Mouse (Mus musculus) G1E (cell line): Measurements from ENCODE around the gene Zfp324. TPM values are rescaled to one million over a fixed set of nuclear protein-coding genes. Genes with fewer than 3 reads are reported as not detected.

Source experiments
- ATAC-seq: 2 replicates; pipeline ENCODE4 v1.8.0; 2016; ENCODE audit warnings: mild to moderate bottlenecking; ENCODE audit not compliant: insufficient number of reproducible peaks, poor library complexity, low FRiP score, severe bottlenecking; ENCODE audit errors: extremely low read depth
- DNase-seq: peaks from one replicate; pipeline ENCODE4 v3.0.0; 2012; ENCODE audit warnings: low spot score
- H3K27me3 ChIP-seq: 2 replicates; pipeline ENCODE4 v1.6.1; 2012; ENCODE audit warnings: mild to moderate bottlenecking, low read length, inconsistent platforms; ENCODE audit not compliant: insufficient read depth
- H3K36me3 ChIP-seq: replicated peaks from 2 replicates; pipeline ENCODE3; 2012; ENCODE audit warnings: mild to moderate bottlenecking, inconsistent platforms
- H3K4me1 ChIP-seq: 2 replicates; pipeline ENCODE4 v1.6.1; 2012; ENCODE audit warnings: low read depth, low read length, inconsistent platforms, mixed read lengths; ENCODE audit not compliant: insufficient read depth
- H3K4me3 ChIP-seq: 2 replicates; pipeline ENCODE4 v1.5.1; 2012; ENCODE audit warnings: low read depth, mild to moderate bottlenecking, inconsistent platforms, low read length, moderate library complexity, mixed read lengths
- H3K9me3 ChIP-seq: replicated peaks from 2 replicates; pipeline ENCODE4 v1.6.1; 2012; ENCODE audit warnings: inconsistent platforms
- CTCF ChIP-seq: IDR thresholded peaks from 2 replicates; pipeline ENCODE4 v1.5.1; 2012; ENCODE audit warnings: low read depth, low read length, inconsistent platforms, mixed read lengths
- GATA1 ChIP-seq: IDR thresholded peaks from 2 replicates; pipeline ENCODE4 v1.6.1; 2012; ENCODE audit warnings: borderline replicate concordance, low read length, inconsistent platforms, mixed read lengths
- GATA2 ChIP-seq: IDR thresholded peaks from 2 replicates; pipeline ENCODE4 v1.6.1; 2012; ENCODE audit warnings: low read depth, low read length, inconsistent platforms, borderline replicate concordance
- POLR2AphosphoS5 ChIP-seq: IDR thresholded peaks from 2 replicates; pipeline ENCODE4 v1.6.1; 2012; ENCODE audit warnings: low read depth, low read length, inconsistent platforms; ENCODE audit not compliant: insufficient replicate concordance
- TAL1 ChIP-seq: conservative IDR thresholded peaks from 2 replicates; pipeline ENCODE4 v1.6.1; 2012; ENCODE audit warnings: low read depth, low read length, inconsistent platforms, mixed read lengths
- polyA plus RNA-seq: library from polyadenylated mRNA; stranded (reverse); fragments of >175 nt; gene quantifications from 2 replicates; pipeline ENCODE4 v1.2.3, GENCODE M21; 2012
- total RNA-seq, 2 experiments: library from RNA; stranded (forward) in 1 of 2; stranded (reverse) in 1 of 2; fragments of 200-1000 nt in 1 of 2; fragments of >200 nt in 1 of 2; fragmentation: Nextera tagmentation in 1 of 2; gene quantifications; 2 replicates each; pipeline ENCODE4 v1.2.3; 2014 to 2017

Zfp324 gene
- total and polyA plus RNA-seq, 3 experiments = 2.7 to 6.2 (median 5.9) TPM

DNA sequence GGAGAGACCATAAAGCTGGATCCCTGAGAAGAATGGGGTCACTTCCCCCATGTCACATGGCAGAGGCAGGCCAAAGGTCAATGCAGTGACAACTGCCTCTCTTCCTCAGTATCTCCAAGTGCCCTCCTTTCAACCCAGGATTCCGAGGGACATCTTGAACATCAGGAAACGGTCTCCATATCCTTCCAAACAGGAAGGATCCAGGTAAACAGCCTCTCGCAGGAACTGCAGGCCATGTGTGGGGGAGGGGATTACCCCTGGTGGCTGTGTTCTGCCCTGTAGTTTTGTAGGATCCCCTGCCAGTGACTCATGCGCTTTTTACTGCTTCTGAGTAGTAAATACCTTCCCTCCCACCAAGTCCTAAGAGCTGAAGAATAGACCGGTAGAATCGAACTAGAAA, 14.1 kb downstream of the Zfp324 start:
- peaks cover 27% of the 10 kb centered on the region for H3K4me1 ChIP-seq
- DNase-seq (no peak), ATAC-seq (no peak)
- TF ChIP-seq CTCF = no peak
- no peaks in the 10 kb centered on the region for H3K27me3 ChIP-seq
- H3K9me3 ChIP-seq = no peaks in the 10 kb centered on the region
- no peak overlapping the region for H3K4me3 ChIP-seq
- peaks cover 35% of the 10 kb centered on the region for H3K36me3 ChIP-seq

DNA sequence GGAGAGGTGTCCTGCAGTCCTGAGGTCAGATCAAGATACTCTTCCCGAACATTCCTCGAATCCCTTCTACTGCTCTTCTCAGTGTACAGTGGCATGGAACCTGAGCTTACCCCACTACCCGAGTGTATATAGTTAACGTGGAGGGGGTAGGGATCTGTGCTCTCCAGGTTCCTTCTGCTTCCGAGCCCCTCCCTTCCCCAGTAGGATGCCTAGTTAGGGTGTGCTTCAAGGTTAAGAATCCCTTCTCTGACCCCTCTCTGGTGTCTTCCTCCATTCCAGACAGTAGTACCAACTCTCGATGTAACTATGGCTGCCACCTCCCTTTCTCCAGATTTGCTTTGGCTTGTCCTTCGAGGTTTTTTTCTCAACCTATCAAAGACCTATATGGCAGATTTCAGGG, 14.7 kb downstream of the Zfp324 start:
- peaks cover 27% of the 10 kb centered on the region for H3K4me1 ChIP-seq
- TF ChIP-seq POLR2AphosphoS5 = no peak
- no peak for TF ChIP-seq CTCF
- TF ChIP-seq TAL1 = no peak
- no peak for TF ChIP-seq GATA1
- no peak for TF ChIP-seq GATA2
- ATAC-seq (no peak), DNase-seq (no peak)
- H3K36me3 ChIP-seq = peaks cover 35% of the 10 kb centered on the region
- no peaks in the 10 kb centered on the region for H3K27me3 ChIP-seq
- no peaks in the 10 kb centered on the region for H3K9me3 ChIP-seq
- no peak overlapping the region for H3K4me3 ChIP-seq

DNA sequence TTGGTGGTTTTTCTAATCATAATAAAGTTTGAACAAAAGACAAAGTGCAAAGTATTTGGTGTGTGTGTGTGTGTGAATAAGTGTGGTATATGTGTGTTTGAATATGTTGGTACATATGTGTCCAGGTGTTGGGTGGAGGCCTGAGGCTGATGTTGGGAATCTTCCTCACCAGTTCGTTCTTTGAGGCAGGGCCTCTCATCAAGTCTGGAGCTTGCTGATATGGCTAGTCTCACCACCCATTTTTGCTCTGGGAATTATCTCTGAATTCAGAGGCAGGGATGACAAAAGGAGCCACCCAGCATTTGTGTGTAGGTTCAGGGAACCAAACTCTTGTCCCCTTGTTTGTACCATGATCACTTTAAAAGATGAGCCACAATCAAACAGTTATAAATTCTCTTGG, 20.1 kb downstream of the Zfp324 start:
- ATAC-seq (no peak), DNase-seq (no peak)
- Histone ChIP-seq H3K4me1 (peaks cover 9% of the 10 kb centered on the region), H3K4me3 (no peak overlapping the region), H3K27me3 (0 out of 2 replicates have a peak, but pooled peaks cover under 1% of the 10 kb centered on the region), H3K36me3 (peaks cover 18% of the 10 kb centered on the region), H3K9me3 (no peaks in the 10 kb centered on the region)
- TF ChIP-seq TAL1 = no peak
- no peak for TF ChIP-seq GATA2
- TF ChIP-seq POLR2AphosphoS5 = no peak
- TF ChIP-seq CTCF = no peak
- no peak for TF ChIP-seq GATA1

DNA sequence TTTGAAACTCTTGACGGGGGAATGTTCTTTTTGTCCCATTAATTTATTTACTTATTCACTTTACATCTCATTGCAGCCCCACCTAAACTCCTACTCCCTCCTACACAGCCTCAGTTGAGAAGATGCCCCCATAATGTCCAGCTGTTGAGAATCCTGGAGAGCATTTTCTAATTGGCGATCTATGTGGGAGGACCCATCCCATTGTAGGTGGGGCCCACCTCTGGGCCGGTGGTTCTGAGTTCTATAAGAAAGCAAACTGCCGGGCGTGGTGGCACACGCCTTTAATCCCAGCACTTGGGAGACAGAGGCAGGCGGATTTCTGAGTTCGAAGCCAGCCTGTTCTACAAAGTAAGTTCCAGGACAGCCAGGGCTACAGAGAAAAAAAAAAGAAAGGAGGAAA, 21.3 kb downstream of the Zfp324 start:
- Histone ChIP-seq H3K27me3 (peaks cover 6% of the 10 kb centered on the region), H3K4me1 (peaks cover 9% of the 10 kb centered on the region), H3K36me3 (peaks cover 13% of the 10 kb centered on the region), H3K4me3 (no peak overlapping the region), H3K9me3 (no peaks in the 10 kb centered on the region)
- TF ChIP-seq TAL1 (no peak), GATA2 (no peak), CTCF (no peak), GATA1 (no peak), POLR2AphosphoS5 (no peak)
- no peak for ATAC-seq
- DNase-seq = no peak

DNA sequence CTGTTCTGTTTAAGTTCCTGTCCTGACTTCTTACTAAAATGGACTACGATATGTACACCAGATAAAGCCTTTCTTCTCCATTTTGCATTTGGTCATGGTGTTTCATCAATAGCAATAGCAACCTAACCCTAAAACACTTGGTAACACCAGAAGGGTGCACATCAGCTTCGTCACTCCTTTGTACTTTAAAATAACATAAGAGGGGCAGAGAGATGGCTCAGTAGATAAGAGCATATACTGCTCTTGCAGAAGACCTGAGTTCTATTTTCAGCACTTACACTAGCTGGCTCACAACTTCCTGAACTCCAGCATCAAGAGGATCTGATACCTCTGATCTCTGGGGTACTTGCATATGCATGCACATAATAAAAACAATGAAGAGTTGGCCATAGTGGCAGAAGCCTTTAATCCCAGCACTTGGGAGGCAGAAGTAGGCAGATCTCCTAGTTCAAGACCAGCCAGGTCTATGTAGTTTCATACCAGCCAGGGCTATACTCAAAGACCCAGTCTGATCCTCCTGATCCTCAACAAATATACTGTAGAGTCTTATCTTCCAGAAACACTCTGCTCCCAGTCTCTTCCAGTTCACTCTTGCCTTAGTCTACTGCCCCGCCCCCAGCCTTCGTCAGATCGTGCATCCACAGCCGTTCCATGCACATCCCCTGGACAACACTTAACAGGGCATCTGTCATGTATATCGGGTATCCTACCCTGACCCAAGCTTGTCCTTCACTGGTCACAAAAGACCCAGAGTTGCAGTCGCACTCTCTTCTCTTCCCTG, 22.0 kb downstream of the Zfp324 start:
- H3K4me3 ChIP-seq = no peak overlapping the region
- no peak for DNase-seq
- peaks cover 9% of the 10 kb centered on the region for H3K4me1 ChIP-seq
- H3K27me3 ChIP-seq = peaks cover 6% of the 10 kb centered on the region
- H3K36me3 ChIP-seq = peaks cover 6% of the 10 kb centered on the region
- ATAC-seq = no peak
- no peak for TF ChIP-seq CTCF
- no peak for TF ChIP-seq TAL1
- TF ChIP-seq POLR2AphosphoS5 = no peak
- TF ChIP-seq GATA2 = no peak
- TF ChIP-seq GATA1 = no peak
- no peaks in the 10 kb centered on the region for H3K9me3 ChIP-seq

DNA sequence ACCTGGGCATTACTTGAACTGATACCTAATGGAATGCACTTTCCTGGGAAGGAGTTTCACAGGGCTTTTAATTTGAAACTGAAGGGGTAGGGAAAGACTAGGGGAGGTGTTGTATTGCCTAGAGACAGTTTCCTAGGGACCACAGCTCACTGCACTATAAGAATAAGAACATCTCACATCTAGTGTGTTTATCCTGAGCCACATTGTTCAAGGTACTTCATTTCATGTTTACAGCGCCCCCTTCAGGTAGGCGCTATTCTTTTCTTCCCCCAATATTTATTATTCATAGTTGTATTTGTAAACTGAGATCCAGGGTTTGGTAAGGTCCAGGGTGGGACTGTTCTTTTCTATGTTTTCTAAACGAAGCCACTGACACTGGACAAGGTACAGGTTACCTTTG, 26.6 kb downstream of the Zfp324 start:
- Histone ChIP-seq H3K4me3 (no peak overlapping the region), H3K36me3 (no peaks in the 10 kb centered on the region), H3K4me1 (peaks cover 8% of the 10 kb centered on the region), H3K27me3 (peaks cover 18% of the 10 kb centered on the region), H3K9me3 (no peaks in the 10 kb centered on the region)
- TF ChIP-seq POLR2AphosphoS5 = no peak
- TF ChIP-seq CTCF = peak; percentile 31; the same call in 1 of the 2 replicates
- no peak for DNase-seq
- no peak for ATAC-seq

DNA sequence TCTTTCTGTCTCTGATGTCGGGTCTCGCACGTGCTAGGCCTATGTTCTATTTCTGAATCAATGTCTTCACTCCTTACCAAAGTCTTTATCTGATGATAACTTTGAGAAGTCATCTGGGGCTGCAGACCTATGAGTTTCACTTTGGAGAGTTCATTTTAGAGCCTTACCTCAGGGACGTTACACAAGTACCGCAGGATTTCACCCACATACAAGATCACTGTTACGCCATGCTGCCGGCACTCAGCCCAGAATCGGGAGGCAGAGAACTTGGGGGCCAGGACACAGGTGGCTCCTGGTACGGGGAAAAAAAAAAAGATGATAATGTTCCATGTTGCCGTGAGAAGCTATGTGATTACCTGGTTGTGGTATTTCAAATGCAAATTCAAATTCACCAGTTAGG, 27.5 kb downstream of the Zfp324 start:
- H3K4me3 ChIP-seq = no peak overlapping the region
- no peaks in the 10 kb centered on the region for H3K9me3 ChIP-seq
- no peak for ATAC-seq
- no peaks in the 10 kb centered on the region for H3K36me3 ChIP-seq
- H3K4me1 ChIP-seq = no peaks in the 10 kb centered on the region
- no peak for TF ChIP-seq CTCF
- TF ChIP-seq GATA1 = no peak
- no peak for TF ChIP-seq TAL1
- no peak for TF ChIP-seq POLR2AphosphoS5
- no peak for TF ChIP-seq GATA2
- DNase-seq = no peak
- H3K27me3 ChIP-seq = peaks cover 25% of the 10 kb centered on the region
